Mouse (Mus musculus): ENCODE measurements at regions not wholly inside any gene's neighbourhood (a gene's known extent, or its start where the extent isn't known, plus 50 kb on each side); places are given as distances from the start of the nearest gene placed in this dataset.

GRCm38 (mm10) chr4:55610998-55611397 lies 78.7 kb upstream of the Klf4 start:
- DNase-seq: no peak

- DNase-seq: no peak
These were observed 76.9 kb upstream of the Klf4 start for GRCm38 (mm10) chr4:55609214-55609613.

GRCm38 (mm10) chr4:55605541-55605940 lies 73.3 kb upstream of the Klf4 start:
- no peak for DNase-seq

GRCm38 (mm10) chr4:55604915-55605314 lies 72.6 kb upstream of the Klf4 start:
- DNase-seq: peak; percentile 58 to 86

GRCm38 (mm10) chr4:55603821-55604435 lies 71.7 kb upstream of the Klf4 start:
- DNase-seq: no peak

GRCm38 (mm10) chr4:55595203-55595602 lies 62.9 kb upstream of the Klf4 start:
- no peak for DNase-seq

- DNase-seq: no peak
These were observed 62.4 kb upstream of the Klf4 start for GRCm38 (mm10) chr4:55594699-55595098.

GRCm38 (mm10) chr4:55593132-55593531 lies 60.9 kb upstream of the Klf4 start:
- DNase-seq: no peak

GRCm38 (mm10) chr4:55586212-55586611 lies 53.9 kb upstream of the Klf4 start:
- DNase-seq: no peak

GRCm38 (mm10) chr4:55583589-55583988 lies 51.3 kb upstream of the Klf4 start:
- no peak for DNase-seq
